Mouse (Mus musculus): ENCODE measurements around the gene Il13ra2. TPM values are rescaled to one million over a fixed set of nuclear protein-coding genes. Genes with fewer than 3 reads are reported as not detected.
"Not testable (repeated sequence)": the region's sequence is repeated elsewhere in the genome, so short reads cannot be mapped to it uniquely, and the experiment has no call there.

Il13ra2 gene
- not detected in 2 replicates for polyA plus RNA-seq (2014; fragmentation: Nextera tagmentation; extraction: Ambion mirVana)

DNA sequence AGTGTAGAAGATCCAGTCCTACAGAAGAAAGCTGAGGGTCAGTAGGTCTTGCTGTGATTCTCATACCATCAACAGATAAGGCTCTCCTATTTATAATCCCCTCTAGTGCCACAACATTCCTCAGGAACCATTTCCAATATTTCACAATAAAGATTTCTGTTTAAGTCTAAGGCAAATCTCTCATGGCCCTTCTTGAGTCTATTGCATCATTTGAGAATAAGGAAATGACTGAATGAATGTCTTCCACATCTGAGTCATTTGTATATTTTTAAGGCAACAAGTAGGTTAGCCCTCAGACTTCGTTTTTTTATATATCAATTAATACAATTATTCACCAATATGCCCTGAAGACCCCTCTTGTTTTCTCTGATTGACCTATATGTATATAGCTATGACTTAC, at the start of gene Il13ra2:
Gene Il13ra2 (minus strand): TSS at position 64 of the 400 bp plus-strand sequence.
- no peak for TF ChIP-seq CTCF (IDR thresholded peaks at IDR 0.05; ENCODE audit: low read depth)

DNA sequence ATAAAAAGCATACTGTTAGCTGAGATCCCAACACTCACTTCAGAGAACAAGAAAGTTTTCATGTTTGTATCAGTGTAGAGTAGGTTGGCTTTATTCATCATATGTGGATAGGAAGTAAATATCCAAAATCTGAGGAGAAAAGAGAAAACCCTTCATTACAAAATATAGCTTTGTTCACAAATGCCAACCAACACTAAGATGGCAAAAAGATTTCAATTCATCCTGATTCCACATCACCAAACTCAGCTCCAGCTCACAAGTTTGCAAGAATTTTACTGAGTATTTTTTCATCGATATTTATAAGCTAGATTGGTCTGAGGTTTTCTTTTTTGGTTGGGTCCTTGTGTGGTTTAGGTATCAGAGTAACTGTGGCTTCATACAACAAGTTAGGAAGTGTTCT, 24.6 kb upstream of the Il13ra2 start, which contains the start of gene Vmn1r239-ps:
Gene Vmn1r239-ps (minus strand): TSS at position 101 of the 400 bp plus-strand sequence.
- not testable (repeated sequence) for H3K36me3 ChIP-seq (ENCODE audit: insufficient read depth); H3K9me3 ChIP-seq (ENCODE audit: low read depth, low read length); H3K27ac ChIP-seq (ENCODE audit: low read depth); H3K4me1 ChIP-seq (ENCODE audit: insufficient read depth); H3K27me3 ChIP-seq (ENCODE audit: insufficient read depth, low read length); H3K4me3 ChIP-seq (ENCODE audit: low read depth, low read length); H3K4me2 ChIP-seq; ATAC-seq (ENCODE audit: insufficient read depth); H3K9ac ChIP-seq; DNase-seq
- WGBS, result 85% methylated on average over 1 of the region's 1 CpGs

More for the DNA sequence above, at the start of gene Il13ra2:
- H3K4me3 ChIP-seq (ENCODE audit: low read depth, low read length), result no peak within 1 kb of the TSS
- no peak within 1 kb of the TSS for H3K9ac ChIP-seq
- no peaks in the 10 kb centered on the region for H3K9me3 ChIP-seq (ENCODE audit: low read depth, low read length)
- DNase-seq (no peak), ATAC-seq (ENCODE audit: insufficient read depth) (no peak)
- H3K27ac ChIP-seq (ENCODE audit: low read depth), result no peak within 1 kb of the TSS
- H3K36me3 ChIP-seq (ENCODE audit: insufficient read depth), result no peaks in the 10 kb centered on the region
- no peaks in the 10 kb centered on the region for H3K4me1 ChIP-seq (ENCODE audit: insufficient read depth)
- no peak within 1 kb of the TSS for H3K4me2 ChIP-seq
- no peaks in the 10 kb centered on the region for H3K27me3 ChIP-seq (ENCODE audit: insufficient read depth, low read length)
- WGBS, result 54% methylated on average over 1 of the region's 1 CpGs

DNA sequence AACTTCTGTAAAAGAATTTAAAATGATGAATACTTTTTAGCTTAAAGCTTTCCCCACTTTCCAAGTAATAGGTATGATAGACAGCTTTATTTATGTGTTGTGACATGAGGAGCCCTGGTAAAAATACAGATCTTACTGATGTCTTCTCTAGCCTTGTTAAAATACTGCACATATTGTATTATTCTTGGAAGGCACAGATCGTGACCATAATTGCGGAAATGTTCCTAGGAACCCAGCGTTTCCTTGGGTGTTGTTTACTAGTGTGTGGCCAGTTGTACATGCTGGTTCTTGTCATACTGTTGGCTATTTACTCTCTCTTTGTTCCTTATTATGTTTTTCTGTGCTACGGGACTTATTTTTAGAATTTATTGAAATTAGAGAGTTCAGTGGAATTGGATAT, 14.4 kb upstream of the Il13ra2 start:
- 79% methylated on average over 4 of the region's 4 CpGs for WGBS
- no peak for TF ChIP-seq CTCF (IDR thresholded peaks at IDR 0.05; ENCODE audit: low read depth)
- DNase-seq (no peak), ATAC-seq (ENCODE audit: insufficient read depth) (no peak)
- no peaks in the 10 kb centered on the region for H3K27me3 ChIP-seq (ENCODE audit: insufficient read depth, low read length)
- no peaks in the 10 kb centered on the region for H3K4me1 ChIP-seq (ENCODE audit: insufficient read depth)
- H3K27ac ChIP-seq (ENCODE audit: low read depth), result no peak overlapping the region
- no peak overlapping the region for H3K9ac ChIP-seq
- no peaks in the 10 kb centered on the region for H3K9me3 ChIP-seq (ENCODE audit: low read depth, low read length)
- no peak overlapping the region for H3K4me2 ChIP-seq
- H3K4me3 ChIP-seq (ENCODE audit: low read depth, low read length), result no peak overlapping the region
- no peaks in the 10 kb centered on the region for H3K36me3 ChIP-seq (ENCODE audit: insufficient read depth)

DNA sequence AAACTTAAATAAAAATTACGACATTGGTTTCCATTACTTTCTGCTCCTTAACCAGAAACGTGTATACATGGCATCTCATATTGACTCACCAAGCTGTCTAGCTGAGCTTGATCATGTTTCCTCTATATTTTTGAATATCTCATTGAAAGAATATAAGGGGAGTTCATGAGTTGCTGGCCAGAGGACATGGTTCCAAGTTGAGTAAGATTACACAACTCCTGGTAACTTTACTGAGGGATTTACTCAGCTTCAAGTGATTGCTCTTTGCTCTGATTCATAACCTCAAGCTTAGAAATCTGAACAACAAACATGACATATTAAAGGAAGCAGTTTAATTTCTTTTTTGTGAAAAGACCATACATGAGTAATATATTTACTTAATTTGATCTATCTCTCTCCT, 6.4 kb upstream of the Il13ra2 start:
- Histone ChIP-seq H3K27ac (ENCODE audit: low read depth) (no peak overlapping the region), H3K36me3 (ENCODE audit: insufficient read depth) (no peaks in the 10 kb centered on the region), H3K9ac (no peak overlapping the region), H3K4me2 (no peak overlapping the region), H3K4me1 (ENCODE audit: insufficient read depth) (no peaks in the 10 kb centered on the region), H3K9me3 (ENCODE audit: low read depth, low read length) (no peaks in the 10 kb centered on the region), H3K4me3 (ENCODE audit: low read depth, low read length) (no peak overlapping the region), H3K27me3 (ENCODE audit: insufficient read depth, low read length) (no peaks in the 10 kb centered on the region)
- no peak for ATAC-seq (ENCODE audit: insufficient read depth)
- TF ChIP-seq CTCF (IDR thresholded peaks at IDR 0.05; ENCODE audit: low read depth), result no peak
- no peak for DNase-seq
- WGBS, result 83% methylated on average over 2 of the region's 2 CpGs

DNA sequence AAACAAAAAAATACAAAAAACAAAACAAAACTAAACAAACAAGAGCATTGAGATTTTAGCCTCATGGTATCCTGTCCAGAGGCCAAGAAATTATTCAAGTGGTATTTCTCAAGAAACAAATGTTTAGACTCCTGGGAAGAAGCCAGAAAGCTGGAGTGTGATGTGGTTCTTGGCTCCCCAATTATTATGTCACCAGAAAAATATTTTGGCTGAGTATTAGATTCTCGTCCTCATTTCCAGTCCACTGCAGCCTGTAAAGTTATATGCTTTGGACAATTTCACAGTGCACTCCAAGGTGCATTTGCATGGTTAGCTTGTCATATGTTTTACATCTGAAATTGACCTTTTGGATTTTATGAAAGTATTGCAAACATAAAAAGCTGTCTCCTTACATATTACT, 761 bp upstream of the Il13ra2 start:
- TF ChIP-seq CTCF (IDR thresholded peaks at IDR 0.05; ENCODE audit: low read depth), result no peak
- Histone ChIP-seq H3K9ac (no peak overlapping the region), H3K4me2 (no peak overlapping the region), H3K27ac (ENCODE audit: low read depth) (no peak overlapping the region), H3K4me1 (ENCODE audit: insufficient read depth) (no peaks in the 10 kb centered on the region), H3K27me3 (ENCODE audit: insufficient read depth, low read length) (no peaks in the 10 kb centered on the region), H3K36me3 (ENCODE audit: insufficient read depth) (no peaks in the 10 kb centered on the region), H3K4me3 (ENCODE audit: low read depth, low read length) (no peak overlapping the region), H3K9me3 (ENCODE audit: low read depth, low read length) (no peaks in the 10 kb centered on the region)
- 31% methylated on average over 1 of the region's 1 CpGs for WGBS
- ATAC-seq (ENCODE audit: insufficient read depth), result peak; percentile 95
- peak; percentile 89 for DNase-seq

DNA sequence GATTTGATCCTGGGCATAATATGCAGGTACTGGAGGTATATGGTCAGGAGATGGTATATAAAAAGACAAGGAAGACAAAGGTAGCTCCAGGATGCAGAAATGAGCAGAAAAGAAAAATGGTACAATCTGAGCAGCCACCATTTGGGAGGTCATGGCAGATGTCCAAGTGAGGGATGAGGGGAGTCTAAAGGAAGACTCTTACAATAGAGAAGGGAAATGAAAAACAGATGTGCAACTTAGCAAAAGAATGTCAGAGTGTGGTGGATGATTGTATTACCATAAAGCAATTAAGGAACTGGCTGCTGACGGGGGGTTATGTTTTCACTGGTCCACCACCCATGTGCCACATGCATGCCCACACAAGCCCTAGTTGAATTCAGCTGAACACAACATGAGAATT, 35.5 kb downstream of the Il13ra2 start:
- Histone ChIP-seq H3K9me3 (ENCODE audit: low read depth, low read length) (no peaks in the 10 kb centered on the region), H3K4me2 (no peak overlapping the region), H3K27ac (ENCODE audit: low read depth) (no peak overlapping the region), H3K4me1 (ENCODE audit: insufficient read depth) (no peaks in the 10 kb centered on the region), H3K9ac (no peak overlapping the region), H3K4me3 (ENCODE audit: low read depth, low read length) (no peak overlapping the region), H3K36me3 (ENCODE audit: insufficient read depth) (no peaks in the 10 kb centered on the region), H3K27me3 (ENCODE audit: insufficient read depth, low read length) (no peaks in the 10 kb centered on the region)
- DNase-seq, result peak; percentile 42
- no peak for TF ChIP-seq CTCF (IDR thresholded peaks at IDR 0.05; ENCODE audit: low read depth)
- no peak for ATAC-seq (ENCODE audit: insufficient read depth)
- 57% methylated on average over 1 of the region's 1 CpGs for WGBS

DNA sequence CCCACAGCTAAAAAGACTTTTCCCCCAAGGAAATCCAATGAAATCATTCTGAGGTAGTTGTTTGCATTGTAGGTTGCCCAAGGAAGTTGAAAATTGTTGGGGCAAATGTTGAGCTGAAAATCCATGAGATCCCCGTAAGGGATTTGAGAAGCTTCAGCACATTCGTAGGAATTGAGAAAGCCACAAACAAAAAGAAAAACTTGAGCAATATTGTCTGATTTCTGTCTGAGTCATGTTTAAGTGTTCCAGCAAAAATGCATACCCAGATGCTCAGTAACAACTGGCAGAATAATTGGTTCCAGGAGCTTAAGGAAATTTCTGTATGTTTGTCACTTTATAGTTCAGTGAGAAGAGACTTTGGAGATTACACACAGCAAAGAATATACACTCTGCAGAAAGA, 79.8 kb downstream of the Il13ra2 start:
- ATAC-seq (ENCODE audit: insufficient read depth), result no peak
- 82% methylated on average over 2 of the region's 2 CpGs for WGBS
- H3K9me3 ChIP-seq (ENCODE audit: low read depth, low read length), result no peaks in the 10 kb centered on the region
- H3K4me3 ChIP-seq (ENCODE audit: low read depth, low read length), result no peak overlapping the region
- no peak overlapping the region for H3K4me2 ChIP-seq
- no peaks in the 10 kb centered on the region for H3K36me3 ChIP-seq (ENCODE audit: insufficient read depth)
- H3K27ac ChIP-seq (ENCODE audit: low read depth), result no peak overlapping the region
- no peak for DNase-seq
- H3K9ac ChIP-seq, result no peak overlapping the region
- TF ChIP-seq CTCF (IDR thresholded peaks at IDR 0.05; ENCODE audit: low read depth), result no peak
- no peaks in the 10 kb centered on the region for H3K27me3 ChIP-seq (ENCODE audit: insufficient read depth, low read length)
- H3K4me1 ChIP-seq (ENCODE audit: insufficient read depth), result no peaks in the 10 kb centered on the region

Other genes with a start within 250 kb of the Il13ra2 start
- gene Vmn1r239-ps, start 24.5 kb upstream of the Il13ra2 start, polyA plus RNA-seq (2014; fragmentation: Nextera tagmentation; extraction: Ambion mirVana), result not detected in 2 replicates
- gene Lrch2, start 124.9 kb upstream of the Il13ra2 start, polyA plus RNA-seq (2014; fragmentation: Nextera tagmentation; extraction: Ambion mirVana), result 6.6 and 8.2 TPM in 2 replicates

Data from lung, embryonic 14.5 days (tissue).